Mouse (Mus musculus): ENCODE results near the gene Csnk1d. TPM values are rescaled to one million over a fixed set of nuclear protein-coding genes. Genes with fewer than 3 reads are reported as not detected.

The Csnk1d gene
- polyA plus RNA-seq, 1 experiment from 2014 or later: 133 TPM

GRCm38 (mm10) chr11:120950281-120951202 is 40.6 kb downstream of the Csnk1d start:
- peak overlapping the region; percentile 35 for H3K9ac ChIP-seq
- WGBS: 3% methylated on average over 39 of the region's 39 CpGs
- ATAC-seq (ENCODE audit: borderline replicate concordance, extremely low read depth, low FRiP score, low TSS enrichment): peak; percentile 87
- peak overlapping the region; percentile 43 for H3K27ac ChIP-seq
- peak overlapping the region; percentile 87 for H3K4me2 ChIP-seq
- H3K36me3 ChIP-seq: no peaks in the 10 kb centered on the region; the same call in 1 of the 2 replicates
- peak overlapping the region; percentile 54 for H3K4me3 ChIP-seq
- no peaks in the 10 kb centered on the region for H3K27me3 ChIP-seq
- no peaks in the 10 kb centered on the region for H3K9me3 ChIP-seq
- H3K4me1 ChIP-seq: peaks cover 51% of the 10 kb centered on the region

GRCm38 (mm10) chr11:120949863-120950262 is 41.3 kb downstream of the Csnk1d start:
- Histone ChIP-seq H3K36me3 (no peaks in the 10 kb centered on the region), H3K4me2 (peak overlapping the region; percentile 87), H3K27me3 (0 out of 2 replicates have a peak, but pooled peaks cover 6% of the 10 kb centered on the region), H3K27ac (no peak overlapping the region), H3K4me1 (peaks cover 45% of the 10 kb centered on the region), H3K9me3 (no peaks in the 10 kb centered on the region), H3K4me3 (peak overlapping the region; percentile 54), H3K9ac (peak overlapping the region; percentile 50; the same call in 1 of the 2 replicates)
- WGBS: 23% methylated on average over 10 of the region's 10 CpGs
- no peak for ATAC-seq (ENCODE audit: borderline replicate concordance, extremely low read depth, low FRiP score, low TSS enrichment)

GRCm38 (mm10) chr11:120948861-120949851 is 42.0 kb downstream of the Csnk1d start:
- Histone ChIP-seq H3K36me3 (no peaks in the 10 kb centered on the region), H3K9me3 (no peaks in the 10 kb centered on the region), H3K27me3 (0 out of 2 replicates have a peak, but pooled peaks cover 7% of the 10 kb centered on the region), H3K4me1 (peaks cover 40% of the 10 kb centered on the region), H3K27ac (peak overlapping the region; percentile 49), H3K4me3 (peak overlapping the region; percentile 54), H3K9ac (peak overlapping the region; percentile 50), H3K4me2 (peak overlapping the region; percentile 87)
- ATAC-seq (ENCODE audit: borderline replicate concordance, extremely low read depth, low FRiP score, low TSS enrichment): peak; percentile 40; the same call in 1 of the 2 replicates
- WGBS: 2% methylated on average over 74 of the region's 75 CpGs

- 17% methylated on average over 12 of the region's 12 CpGs for WGBS
- H3K27ac ChIP-seq: peak within 1 kb of the TSS; percentile 49
Measured at GRCm38 (mm10) chr11:120948328-120948727, 42.8 kb downstream of the Csnk1d start, which contains the start of gene Slc16a3. TSS of gene Slc16a3 (plus strand) at chr11:120948480.

GRCm38 (mm10) chr11:120945926-120946325 is 45.2 kb downstream of the Csnk1d start:
- Histone ChIP-seq H3K27ac (no peak overlapping the region), H3K27me3 (0 out of 2 replicates have a peak, but pooled peaks cover 7% of the 10 kb centered on the region), H3K36me3 (no peaks in the 10 kb centered on the region), H3K4me1 (peaks cover 22% of the 10 kb centered on the region), H3K9ac (no peak overlapping the region), H3K4me2 (no peak overlapping the region), H3K4me3 (no peak overlapping the region), H3K9me3 (no peaks in the 10 kb centered on the region)
- 79% methylated on average over 5 of the region's 5 CpGs for WGBS
- ATAC-seq (ENCODE audit: borderline replicate concordance, extremely low read depth, low FRiP score, low TSS enrichment): no peak

More at GRCm38 (mm10) chr11:120948328-120948727, 42.8 kb downstream of the Csnk1d start, which contains the start of gene Slc16a3:
- peak within 1 kb of the TSS; percentile 50 for H3K9ac ChIP-seq
- H3K4me3 ChIP-seq: peak within 1 kb of the TSS; percentile 54
- H3K36me3 ChIP-seq: no peaks in the 10 kb centered on the region
- no peak for ATAC-seq (ENCODE audit: borderline replicate concordance, extremely low read depth, low FRiP score, low TSS enrichment)
- no peaks in the 10 kb centered on the region for H3K9me3 ChIP-seq
- H3K27me3 ChIP-seq: 0 out of 2 replicates have a peak, but pooled peaks cover 7% of the 10 kb centered on the region
- peaks cover 40% of the 10 kb centered on the region for H3K4me1 ChIP-seq
- peak within 1 kb of the TSS; percentile 87 for H3K4me2 ChIP-seq

- no peak overlapping the region for H3K4me3 ChIP-seq
- H3K4me2 ChIP-seq: no peak overlapping the region
- H3K4me1 ChIP-seq: peaks cover 18% of the 10 kb centered on the region
- no peak overlapping the region for H3K9ac ChIP-seq
- no peaks in the 10 kb centered on the region for H3K36me3 ChIP-seq
- H3K9me3 ChIP-seq: no peaks in the 10 kb centered on the region
- no peak for ATAC-seq (ENCODE audit: borderline replicate concordance, extremely low read depth, low FRiP score, low TSS enrichment)
- H3K27me3 ChIP-seq: 0 out of 2 replicates have a peak, but pooled peaks cover 7% of the 10 kb centered on the region
- WGBS: 78% methylated on average over 7 of the region's 7 CpGs
- H3K27ac ChIP-seq: no peak overlapping the region
Measured at GRCm38 (mm10) chr11:120945266-120945665, 45.9 kb downstream of the Csnk1d start.

- 83% methylated on average over 6 of the region's 6 CpGs for WGBS
- Histone ChIP-seq H3K4me1 (no peaks in the 10 kb centered on the region), H3K9ac (no peak overlapping the region), H3K27ac (no peak overlapping the region), H3K27me3 (0 out of 2 replicates have a peak, but pooled peaks cover 7% of the 10 kb centered on the region), H3K4me2 (no peak overlapping the region), H3K36me3 (no peaks in the 10 kb centered on the region), H3K9me3 (no peaks in the 10 kb centered on the region), H3K4me3 (no peak overlapping the region)
- ATAC-seq (ENCODE audit: borderline replicate concordance, extremely low read depth, low FRiP score, low TSS enrichment): no peak
Measured at GRCm38 (mm10) chr11:120940959-120941358, 50.2 kb downstream of the Csnk1d start.

- Histone ChIP-seq H3K9ac (no peak overlapping the region), H3K27ac (no peak overlapping the region), H3K36me3 (no peaks in the 10 kb centered on the region), H3K9me3 (no peaks in the 10 kb centered on the region), H3K4me3 (no peak overlapping the region), H3K27me3 (0 out of 2 replicates have a peak, but pooled peaks cover under 1% of the 10 kb centered on the region), H3K4me1 (no peaks in the 10 kb centered on the region), H3K4me2 (no peak overlapping the region)
- 35% methylated on average over 6 of the region's 6 CpGs for WGBS
- no peak; the same call in 1 of the 2 replicates for ATAC-seq (ENCODE audit: borderline replicate concordance, extremely low read depth, low FRiP score, low TSS enrichment)
Measured at GRCm38 (mm10) chr11:120939712-120940341, 51.3 kb downstream of the Csnk1d start.

- Histone ChIP-seq H3K27ac (no peak overlapping the region), H3K4me3 (no peak overlapping the region), H3K4me2 (no peak overlapping the region), H3K36me3 (no peaks in the 10 kb centered on the region), H3K4me1 (no peaks in the 10 kb centered on the region), H3K9me3 (no peaks in the 10 kb centered on the region), H3K27me3 (no peaks in the 10 kb centered on the region), H3K9ac (no peak overlapping the region)
- WGBS: 24% methylated on average over 4 of the region's 4 CpGs
- no peak for ATAC-seq (ENCODE audit: borderline replicate concordance, extremely low read depth, low FRiP score, low TSS enrichment)
Measured at GRCm38 (mm10) chr11:120938795-120939194, 52.3 kb downstream of the Csnk1d start.

- no peak overlapping the region for H3K27ac ChIP-seq
- H3K36me3 ChIP-seq: no peaks in the 10 kb centered on the region
- WGBS: 90% methylated on average over 1 of the region's 1 CpGs
- peaks cover 2% of the 10 kb centered on the region; the same call in 1 of the 2 replicates for H3K4me1 ChIP-seq
- H3K9ac ChIP-seq: no peak overlapping the region
- no peaks in the 10 kb centered on the region for H3K27me3 ChIP-seq
- no peak overlapping the region for H3K4me3 ChIP-seq
- ATAC-seq (ENCODE audit: borderline replicate concordance, extremely low read depth, low FRiP score, low TSS enrichment): no peak
- no peaks in the 10 kb centered on the region for H3K9me3 ChIP-seq
- H3K4me2 ChIP-seq: no peak overlapping the region
Measured at GRCm38 (mm10) chr11:120937976-120938375, 53.2 kb downstream of the Csnk1d start.
